Mouse (Mus musculus) thymus, adult 2 months (tissue): ENCODE measurements around the gene Cpeb4.

Experiments
- CTCF ChIP-seq: fragments of 200-500 bp; IDR thresholded peaks from 2 replicates; pipeline ENCODE4 v1.5.1; 2012; ENCODE audit warnings: mild to moderate bottlenecking, control low read depth, low read length, moderate library complexity, borderline replicate concordance; ENCODE audit not compliant: control insufficient read depth, poor library complexity, insufficient read depth; ENCODE audit errors: extremely low read depth
- POLR2A ChIP-seq: fragments of 200-500 bp; IDR thresholded peaks from 2 replicates; pipeline ENCODE4 v1.6.1; 2012; ENCODE audit warnings: mild to moderate bottlenecking, low read length, control low read depth, moderate library complexity; ENCODE audit not compliant: control insufficient read depth, poor library complexity, insufficient read depth; ENCODE audit errors: extremely low read depth

DNA sequence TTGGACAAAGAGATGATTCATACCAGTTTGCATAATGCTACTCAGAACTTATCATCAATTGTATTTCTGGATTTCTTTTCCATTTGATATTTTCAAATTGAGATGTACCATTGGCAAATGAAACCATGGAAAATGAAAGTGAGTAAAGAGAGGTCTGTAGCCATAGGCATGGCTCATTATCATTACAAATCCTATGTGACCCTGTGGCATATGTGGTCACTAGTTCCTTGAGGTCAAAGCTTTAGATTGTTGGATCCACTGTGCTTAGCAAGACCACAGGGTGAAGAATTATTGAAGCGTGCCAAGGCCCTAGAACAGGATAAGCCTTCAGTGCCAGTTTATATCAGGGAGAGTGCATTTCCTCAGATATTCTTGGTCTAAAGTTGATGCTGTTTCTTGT is 45.8 kb downstream of the Cpeb4 start:
- TF ChIP-seq POLR2A: no peak
- TF ChIP-seq CTCF: no peak
